Mouse (Mus musculus): ENCODE measurements around the gene Cdhr5.
"Not testable (repeated sequence)": the region's sequence is repeated elsewhere in the genome, so short reads cannot be mapped to it uniquely, and the experiment has no call there.

The Cdhr5 gene

GRCm38 (mm10) chr7:141277701-141278678 is 1.4 kb upstream of the Cdhr5 start:
- DNase-seq (ENCODE audit: low read depth, low spot score) = no peak

DNA sequence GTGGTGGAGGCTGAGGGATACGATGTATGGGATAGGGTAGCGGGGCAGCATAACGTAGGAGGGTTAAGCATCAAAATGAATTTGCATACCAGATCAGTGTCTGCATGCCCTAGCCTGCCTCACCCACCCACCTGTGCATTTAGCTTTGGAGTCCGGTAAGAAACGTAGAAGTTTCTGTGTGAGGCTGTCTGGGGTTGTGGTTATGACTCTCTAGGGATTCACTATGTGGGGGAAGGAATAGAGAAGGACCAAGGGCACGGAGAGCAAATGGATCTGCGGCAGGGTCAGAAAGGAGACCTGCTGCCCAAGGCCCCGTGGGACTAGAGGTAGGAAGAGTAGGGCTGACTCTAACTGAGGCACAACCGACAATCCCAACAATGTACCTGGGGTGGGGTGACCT is 1.2 kb downstream of the Cdhr5 start:
- DNase-seq (ENCODE audit: low read depth, low spot score) = no peak

DNA sequence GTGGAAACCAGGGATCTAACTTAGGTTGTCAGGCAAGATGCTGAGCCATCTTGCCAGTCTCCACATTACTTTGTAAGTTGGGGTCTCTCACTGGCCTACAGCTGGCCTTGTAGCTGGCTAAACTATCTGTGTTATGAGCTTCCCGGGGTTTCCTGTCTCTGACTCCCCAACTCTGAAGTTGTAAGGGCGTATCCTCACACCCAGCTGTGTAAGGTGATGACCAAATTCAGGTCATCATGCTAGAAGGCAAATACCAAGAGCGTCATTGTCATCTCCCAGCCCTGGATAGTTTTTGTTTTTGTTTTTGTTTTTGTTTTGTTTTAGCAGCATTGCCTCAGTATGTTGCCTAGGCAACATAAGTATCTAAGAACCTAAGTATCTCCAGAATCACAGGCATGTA is 6.0 kb downstream of the Cdhr5 start:
- DNase-seq (ENCODE audit: low read depth, low spot score) = no peak

DNA sequence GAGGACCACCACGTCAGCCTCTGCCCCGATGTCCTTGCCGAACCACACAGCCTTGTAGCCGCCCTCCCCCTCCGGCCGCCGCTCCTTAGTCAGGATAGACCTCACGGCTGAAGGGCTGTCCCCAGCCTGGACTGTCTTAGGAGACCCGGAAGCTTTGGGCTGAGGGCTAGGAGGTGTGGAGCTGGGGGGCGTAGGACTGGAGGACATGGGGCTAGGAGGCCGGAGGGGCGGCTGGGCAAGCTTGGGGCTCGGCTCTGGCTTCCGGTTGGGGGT is 7.4 kb downstream of the Cdhr5 start:
- DNase-seq (ENCODE audit: low read depth, low spot score) = no peak

- DNase-seq (ENCODE audit: low read depth, low spot score) = no peak
Measured at GRCm38 (mm10) chr7:141268466-141269272, 7.9 kb downstream of the Cdhr5 start.

GRCm38 (mm10) chr7:141265739-141266561 is 10.6 kb downstream of the Cdhr5 start, which contains the start of gene Irf7:
TSS of gene Irf7 (minus strand) at chr7:141266481.
- no peak for DNase-seq (ENCODE audit: low read depth, low spot score)

DNA sequence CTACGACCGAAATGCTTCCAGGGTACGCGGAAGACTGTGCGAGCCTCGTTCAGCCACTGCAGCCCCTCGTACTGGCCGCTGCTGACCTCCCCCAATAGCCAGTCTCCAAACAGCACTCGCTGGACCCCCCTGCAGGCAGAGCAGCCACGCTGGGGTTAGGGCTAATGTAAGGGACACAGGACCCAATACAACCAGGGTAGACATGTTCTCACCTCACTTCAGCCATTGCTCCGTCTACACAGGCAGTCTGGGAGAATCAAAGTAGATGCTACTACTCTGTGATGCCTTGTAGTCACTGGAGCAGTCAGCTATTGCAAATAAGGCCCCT is 11.2 kb downstream of the Cdhr5 start:
- DNase-seq (ENCODE audit: low read depth, low spot score) = no peak

DNA sequence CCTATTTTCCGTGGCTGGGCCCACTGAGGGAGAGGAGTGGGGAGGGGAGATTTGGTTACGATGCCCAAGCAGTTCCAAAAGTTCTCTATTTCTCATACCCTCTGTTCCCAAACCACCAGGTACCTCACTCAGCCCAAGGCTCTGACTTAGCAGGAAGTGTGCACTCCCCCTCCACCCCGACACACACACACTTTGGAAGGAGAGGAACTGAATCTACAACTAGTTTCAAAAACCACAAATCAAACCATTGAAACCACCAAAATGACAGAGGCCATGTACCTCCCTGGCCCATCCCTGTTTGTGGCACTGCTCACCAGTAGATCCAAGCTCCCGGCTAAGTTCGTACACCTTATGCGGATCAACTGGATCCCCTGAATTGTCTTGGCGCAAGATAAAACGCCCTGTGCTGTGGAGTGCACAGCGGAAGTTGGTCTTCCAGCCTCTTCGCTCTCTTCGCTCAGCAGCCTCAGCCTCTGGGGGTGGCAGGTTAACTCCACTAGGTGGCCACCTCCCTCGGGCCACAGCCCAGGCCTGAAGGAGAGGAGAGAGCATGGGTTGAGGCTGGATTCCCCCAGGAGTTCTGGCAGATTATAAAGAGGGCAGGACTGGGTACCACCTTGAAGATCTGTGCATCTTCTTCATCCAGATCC is 11.7 kb downstream of the Cdhr5 start:
- no peak for DNase-seq (ENCODE audit: low read depth, low spot score)

GRCm38 (mm10) chr7:141264041-141264700 is 12.4 kb downstream of the Cdhr5 start:
- no peak for DNase-seq (ENCODE audit: low read depth, low spot score)

DNA sequence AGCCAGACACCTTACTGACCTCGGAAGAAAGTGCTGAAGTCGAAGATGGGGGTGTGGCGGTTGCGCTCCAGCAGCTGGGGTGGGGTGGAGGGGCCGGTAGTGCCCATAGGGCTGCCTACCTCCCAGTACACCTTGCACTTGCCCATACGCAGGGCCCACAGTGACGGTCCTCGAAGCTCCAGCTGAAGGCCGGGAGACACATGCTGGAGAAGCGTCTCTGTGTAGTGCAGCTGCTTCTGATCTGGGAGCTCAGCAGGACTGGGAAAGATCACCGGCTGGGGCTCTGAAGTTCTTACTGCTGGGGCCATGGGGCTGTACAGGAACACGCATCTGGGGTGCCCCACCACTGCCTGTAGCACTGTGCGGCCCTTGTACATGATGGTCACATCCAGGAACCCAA is 12.9 kb downstream of the Cdhr5 start:
- DNase-seq (ENCODE audit: low read depth, low spot score) = no peak

DNA sequence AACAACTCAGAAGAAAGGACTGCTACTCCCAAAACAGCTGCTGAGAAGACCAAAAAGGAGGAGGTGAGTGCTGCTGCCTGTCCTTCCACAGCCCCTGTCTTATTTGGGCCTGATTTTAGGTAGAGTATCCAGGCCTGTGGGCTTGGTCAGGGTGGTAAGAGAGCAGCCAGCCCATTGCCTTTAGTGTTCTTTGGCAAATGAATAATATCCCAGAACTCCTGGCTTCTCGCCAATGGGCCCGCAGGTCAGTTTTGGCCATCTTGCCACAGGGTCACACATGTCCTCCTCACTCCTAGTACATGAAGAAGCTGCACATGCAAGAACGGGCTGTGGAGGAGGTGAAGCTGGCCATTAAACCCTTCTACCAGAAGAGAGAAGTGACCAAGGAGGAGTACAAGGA is 15.1 kb downstream of the Cdhr5 start:
- DNase-seq (ENCODE audit: low read depth, low spot score) = no peak

DNA sequence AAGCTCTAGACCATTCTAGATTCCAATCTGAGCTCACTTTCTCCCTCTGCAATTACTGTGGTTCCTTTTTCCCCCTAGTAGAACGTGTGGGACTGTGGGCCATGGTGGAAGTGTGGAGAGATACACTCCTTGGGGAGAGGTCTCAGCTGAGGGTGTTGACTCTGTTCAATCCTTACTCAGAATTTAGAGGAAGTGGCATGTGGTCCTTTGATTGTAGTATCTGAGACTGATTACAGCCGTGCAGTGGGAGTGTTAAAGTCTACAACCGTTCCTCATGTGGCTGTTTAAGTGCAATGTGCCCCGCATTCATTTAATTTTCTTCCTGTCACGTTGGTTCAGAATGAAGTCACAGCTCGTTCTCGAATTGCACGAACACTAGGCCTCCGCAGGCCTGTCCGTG is 20.4 kb downstream of the Cdhr5 start:
- no peak for DNase-seq (ENCODE audit: low read depth, low spot score)

DNA sequence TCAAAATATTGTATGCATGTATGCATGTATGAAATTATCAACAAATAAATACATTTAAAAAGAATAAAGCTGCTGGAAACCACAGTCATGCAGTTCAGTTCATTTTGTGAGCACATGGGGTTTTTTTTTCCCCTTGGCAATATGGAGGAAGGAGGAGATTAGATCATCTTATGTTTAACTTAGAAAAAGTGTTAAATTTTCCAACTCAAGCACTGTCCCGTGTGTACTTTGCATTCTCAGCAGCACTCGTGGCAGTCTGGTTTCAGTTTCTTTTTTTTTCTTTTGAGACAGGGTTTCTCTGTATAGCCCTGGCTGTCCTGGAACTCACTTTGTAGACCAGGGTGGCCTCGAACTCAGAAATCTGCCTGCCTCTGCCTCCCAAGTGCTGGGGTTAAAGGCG is 26.1 kb downstream of the Cdhr5 start:
- DNase-seq (ENCODE audit: low read depth, low spot score) = not testable (repeated sequence)

DNA sequence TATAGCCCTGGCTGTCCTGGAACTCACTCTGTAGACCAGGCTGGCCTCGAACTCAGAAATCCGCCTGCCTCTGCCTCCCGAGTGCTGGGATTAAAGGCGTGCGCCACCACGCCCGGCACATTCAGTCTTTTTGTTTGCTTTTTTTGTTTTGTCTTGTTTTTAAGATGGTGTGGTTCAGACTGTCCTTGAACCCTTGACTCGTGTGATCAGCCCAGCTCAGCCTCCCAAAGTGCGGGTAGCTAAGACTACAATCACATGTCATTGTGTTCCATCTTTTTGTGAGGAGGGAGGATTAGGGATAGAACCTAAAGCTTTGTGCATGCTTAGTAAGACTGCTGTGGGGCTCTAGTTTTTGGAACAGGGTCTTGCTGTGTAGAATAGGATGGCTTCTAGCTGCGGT is 45.0 kb downstream of the Cdhr5 start:
- no peak for DNase-seq (ENCODE audit: low read depth, low spot score)

DNA sequence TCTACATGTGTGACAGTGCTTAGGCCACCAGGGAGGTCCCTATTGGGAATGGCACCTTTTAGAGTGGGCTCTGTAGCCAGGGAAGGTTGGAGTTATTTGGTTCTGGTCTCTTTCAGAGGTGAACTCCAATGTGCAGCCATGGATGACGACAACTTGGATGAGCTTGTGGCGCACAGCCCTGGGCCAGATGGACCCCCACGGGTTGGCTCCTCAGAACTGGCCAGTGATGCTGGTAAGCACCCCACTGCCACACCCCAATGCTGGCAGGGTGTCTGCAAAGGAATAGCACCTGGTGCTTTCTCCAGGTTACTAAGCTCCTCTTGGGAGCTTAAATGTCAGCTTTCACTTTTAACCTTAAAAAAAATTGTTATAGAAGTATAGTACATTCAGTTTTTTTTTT is 45.5 kb downstream of the Cdhr5 start:
- no peak for DNase-seq (ENCODE audit: low read depth, low spot score)

- DNase-seq (ENCODE audit: low read depth, low spot score) = no peak
Measured at GRCm38 (mm10) chr7:141230570-141230969, 46.0 kb downstream of the Cdhr5 start.

DNA sequence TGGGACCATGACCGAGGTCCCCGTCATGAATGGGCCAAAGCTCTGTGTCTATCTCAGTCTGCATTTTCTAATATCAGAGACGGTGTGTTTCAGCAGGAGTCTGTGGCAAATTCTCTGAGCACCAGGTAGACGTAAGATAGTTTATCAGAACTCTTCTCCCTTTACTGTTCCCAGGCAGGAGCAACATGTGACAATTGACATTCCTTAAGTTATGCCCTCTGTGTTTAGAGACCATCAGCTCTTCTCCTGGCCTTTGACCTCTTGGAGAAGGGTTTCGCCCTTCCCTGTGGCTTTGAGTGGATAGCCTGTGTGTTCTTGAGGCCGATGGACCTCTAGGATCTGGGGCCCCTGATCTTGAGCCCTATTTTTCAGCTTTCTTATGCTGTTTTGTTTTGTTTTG is 46.9 kb downstream of the Cdhr5 start:
- DNase-seq (ENCODE audit: low read depth, low spot score) = no peak

GRCm38 (mm10) chr7:141228279-141229067 is 48.1 kb downstream of the Cdhr5 start, which contains the start of gene Phrf1:
TSS of gene Phrf1 (plus strand) at chr7:141228784.
- peak; percentile 87 for DNase-seq (ENCODE audit: low read depth, low spot score)

GRCm38 (mm10) chr7:141227796-141228195 is 48.8 kb downstream of the Cdhr5 start:
- DNase-seq (ENCODE audit: low read depth, low spot score) = no peak

- DNase-seq (ENCODE audit: low read depth, low spot score) = no peak
Measured at GRCm38 (mm10) chr7:141226535-141226934, 50.1 kb downstream of the Cdhr5 start.
